Mouse (Mus musculus) embryonic fibroblast, embryonic 13.5 days (primary cell): ENCODE measurements around the gene Lcorl.

Source experiments
- CTCF ChIP-seq: IDR thresholded peaks from 2 replicates; pipeline ENCODE4 v1.5.1; 2011; ENCODE audit warnings: mild to moderate bottlenecking, control low read depth, low read length, moderate library complexity, borderline replicate concordance; ENCODE audit not compliant: insufficient read depth
- POLR2A ChIP-seq: IDR thresholded peaks from 2 replicates; pipeline ENCODE4 v1.6.1; 2011; ENCODE audit warnings: low read depth, mild to moderate bottlenecking, control low read depth, low read length, moderate library complexity

- TF ChIP-seq CTCF: no peak
- TF ChIP-seq POLR2A: no peak
Measured at GRCm38 (mm10) chr5:45790221-45790620, 67.2 kb downstream of the Lcorl start.
